Mouse (Mus musculus): ENCODE measurements around the gene Ptpn11.
"Not testable (repeated sequence)": the region's sequence is repeated elsewhere in the genome, so short reads cannot be mapped to it uniquely, and the experiment has no call there.

Gene Ptpn11

GRCm38 (mm10) chr5:121212108-121212507, 20.9 kb upstream of the Ptpn11 start:
- no peak for DNase-seq

GRCm38 (mm10) chr5:121210601-121210924, 19.4 kb upstream of the Ptpn11 start:
- no peak for DNase-seq

- DNase-seq = no peak
These were observed 18.8 kb upstream of the Ptpn11 start for GRCm38 (mm10) chr5:121209755-121210600.

GRCm38 (mm10) chr5:121206984-121207383, 15.8 kb upstream of the Ptpn11 start:
- no peak for DNase-seq

- no peak for DNase-seq
These were observed 15.3 kb upstream of the Ptpn11 start for GRCm38 (mm10) chr5:121206540-121206939.

GRCm38 (mm10) chr5:121205537-121206130, 14.4 kb upstream of the Ptpn11 start:
- not testable (repeated sequence) for DNase-seq

- peak; percentile 70 for DNase-seq
These were observed 13.2 kb upstream of the Ptpn11 start, which contains the start of gene Rpl6 for GRCm38 (mm10) chr5:121204132-121205089. TSS of gene Rpl6 (plus strand) at chr5:121204481.

- DNase-seq = no peak
These were observed 11.3 kb upstream of the Ptpn11 start for GRCm38 (mm10) chr5:121202467-121202866.

GRCm38 (mm10) chr5:121201739-121202138, 10.5 kb upstream of the Ptpn11 start:
- no peak for DNase-seq

- no peak for DNase-seq
These were observed 7.2 kb upstream of the Ptpn11 start for GRCm38 (mm10) chr5:121198376-121198775.

GRCm38 (mm10) chr5:121197337-121197736, 6.1 kb upstream of the Ptpn11 start:
- DNase-seq = no peak

GRCm38 (mm10) chr5:121196764-121197163, 5.6 kb upstream of the Ptpn11 start:
- no peak for DNase-seq

GRCm38 (mm10) chr5:121194173-121194572, 3.0 kb upstream of the Ptpn11 start:
- DNase-seq = no peak

- DNase-seq = no peak
These were observed 348 bp upstream of the Ptpn11 start for GRCm38 (mm10) chr5:121191584-121191906.

GRCm38 (mm10) chr5:121190210-121190835, 874 bp downstream of the Ptpn11 start:
- DNase-seq = peak; percentile 22

GRCm38 (mm10) chr5:121189182-121189581, 2.0 kb downstream of the Ptpn11 start:
- no peak for DNase-seq

GRCm38 (mm10) chr5:121188265-121188664, 2.9 kb downstream of the Ptpn11 start:
- no peak for DNase-seq

GRCm38 (mm10) chr5:121187580-121188001, 3.6 kb downstream of the Ptpn11 start:
- peak; percentile 29 for DNase-seq

GRCm38 (mm10) chr5:121184945-121185551, 6.1 kb downstream of the Ptpn11 start:
- DNase-seq = peak; percentile 22

GRCm38 (mm10) chr5:121184375-121184774, 6.8 kb downstream of the Ptpn11 start:
- DNase-seq = no peak

GRCm38 (mm10) chr5:121183269-121183668, 7.9 kb downstream of the Ptpn11 start:
- no peak for DNase-seq

- no peak for DNase-seq
These were observed 11.9 kb downstream of the Ptpn11 start for GRCm38 (mm10) chr5:121179077-121179857.
